Mouse (Mus musculus) adrenal gland, postnatal 0 days (tissue): Measurements from ENCODE around the gene Ccdc36. TPM values are rescaled to one million over a fixed set of nuclear protein-coding genes. Genes with fewer than 3 reads are reported as not detected.

Experiments
- polyA plus RNA-seq: library from polyadenylated mRNA; unstranded; fragments of >200 nt; fragmentation: Nextera tagmentation; extraction: Ambion mirVana; gene quantifications from 2 replicates; pipeline ENCODE4 v1.2.1, GENCODE M21; 2015

Gene Ccdc36
- 0.86 and 2.0 TPM in 2 replicates for polyA plus RNA-seq

DNA sequence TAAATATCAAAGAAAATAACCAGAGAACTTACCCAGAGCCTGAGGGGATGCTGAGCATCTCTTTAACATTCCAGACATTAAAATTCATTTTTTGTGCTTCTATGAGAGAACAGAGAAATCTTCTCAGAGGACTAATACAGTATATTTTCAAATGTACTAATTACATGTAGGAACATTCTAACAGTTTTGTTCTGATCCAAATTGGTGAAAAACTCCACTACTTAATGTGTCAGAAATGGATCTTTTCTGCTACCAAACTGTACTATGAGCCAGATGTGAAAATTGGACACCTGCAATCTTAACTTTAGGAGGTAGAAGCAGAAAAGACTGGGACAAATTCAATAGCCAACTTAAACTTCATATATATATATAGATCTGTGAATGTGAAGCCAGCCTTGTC is at the start of gene Ccdc36:
TSS of gene Ccdc36 (minus strand) at position 101 of the 400 bp plus-strand sequence.

DNA sequence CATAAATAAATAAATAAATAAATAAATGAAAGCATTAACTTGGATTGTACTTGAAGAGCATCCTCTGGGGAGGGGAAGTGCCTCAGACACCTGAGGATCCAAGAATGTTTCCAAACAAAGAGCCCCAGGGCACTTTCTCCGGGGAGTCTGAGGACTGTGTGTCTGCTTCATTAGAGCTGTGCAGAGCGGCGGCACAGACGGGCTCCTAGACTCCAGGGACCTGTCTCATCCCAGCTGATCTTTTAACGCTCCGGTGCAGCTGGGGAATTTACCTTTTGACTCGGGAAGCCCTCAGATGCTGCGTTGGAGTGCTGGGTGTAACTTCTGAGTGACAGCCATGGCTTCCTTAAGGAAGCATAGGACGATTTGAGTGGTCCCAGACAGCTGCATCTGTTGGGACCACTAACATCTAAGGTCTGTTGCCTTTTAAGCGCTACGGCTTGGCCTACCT is 32.9 kb upstream of the Ccdc36 start, which contains the start of gene Klhdc8b:
TSS of gene Klhdc8b (minus strand) at position 401 of the 451 bp plus-strand sequence.

DNA sequence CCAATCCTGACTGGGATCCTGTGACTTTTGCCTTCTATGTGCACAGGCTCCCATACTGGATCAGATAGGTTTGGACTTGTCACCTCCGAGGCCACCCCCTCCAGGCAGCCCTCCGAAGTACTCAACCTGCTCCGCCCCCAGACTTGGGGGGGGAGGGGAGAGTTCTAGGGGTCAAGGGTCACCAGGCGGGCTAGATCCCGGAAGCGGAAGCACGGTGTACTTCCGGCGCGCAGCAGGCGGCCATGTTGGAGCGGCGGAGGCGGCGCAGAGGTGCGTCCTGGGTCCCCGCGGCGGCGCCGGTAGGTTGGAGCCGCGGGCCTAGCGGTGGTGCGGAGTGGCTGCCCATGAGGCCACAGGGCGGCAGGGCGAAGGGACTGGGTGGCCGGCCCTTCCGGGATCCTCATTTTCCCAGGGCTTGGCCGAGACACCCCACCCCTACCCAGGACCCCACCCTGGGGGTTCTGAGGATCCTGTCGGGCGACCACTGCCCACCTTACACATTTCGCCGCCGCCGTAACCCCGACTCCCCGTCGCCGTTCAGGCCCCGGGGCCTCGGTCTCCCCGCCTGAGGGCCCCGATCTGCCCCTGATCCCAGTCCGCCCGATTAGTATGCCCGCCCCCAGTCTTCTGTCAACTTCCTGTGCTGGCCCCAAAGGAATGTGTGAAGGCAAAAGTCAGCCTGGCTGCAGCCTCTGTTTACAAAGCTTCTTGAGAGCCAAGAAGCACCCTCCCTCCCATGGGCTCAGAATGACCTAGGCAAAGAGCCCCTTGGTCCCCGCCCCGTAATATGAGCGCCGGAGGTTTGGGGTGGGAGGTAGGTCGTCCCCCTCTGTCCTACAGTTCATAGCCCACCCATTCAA is 32.3 kb upstream of the Ccdc36 start, which contains the start of gene Ccdc71:
TSS of gene Ccdc71 (plus strand) at position 209 of the 860 bp plus-strand sequence.

DNA sequence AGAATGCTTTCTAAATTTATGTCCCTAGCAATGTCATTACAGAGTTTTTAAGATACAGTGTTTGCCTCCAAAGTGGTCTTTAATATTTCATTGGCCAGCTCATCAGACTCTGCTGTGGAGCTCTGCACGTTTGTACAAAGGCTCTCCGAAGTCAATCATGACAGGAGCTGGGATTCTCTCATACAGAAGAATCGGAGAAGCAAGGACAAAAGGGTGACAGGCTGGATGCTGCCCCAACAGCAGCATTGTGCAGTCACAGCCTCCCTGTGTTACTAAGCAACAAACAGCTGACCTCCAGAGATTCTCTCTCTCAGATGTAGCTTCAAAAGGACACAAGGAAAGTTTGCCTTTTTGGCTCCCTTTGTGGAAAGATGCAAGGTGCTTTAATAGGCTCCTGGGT is 7.9 kb upstream of the Ccdc36 start, which contains the start of gene BC048562:
TSS of gene BC048562 (plus strand) at position 301 of the 400 bp plus-strand sequence.

DNA sequence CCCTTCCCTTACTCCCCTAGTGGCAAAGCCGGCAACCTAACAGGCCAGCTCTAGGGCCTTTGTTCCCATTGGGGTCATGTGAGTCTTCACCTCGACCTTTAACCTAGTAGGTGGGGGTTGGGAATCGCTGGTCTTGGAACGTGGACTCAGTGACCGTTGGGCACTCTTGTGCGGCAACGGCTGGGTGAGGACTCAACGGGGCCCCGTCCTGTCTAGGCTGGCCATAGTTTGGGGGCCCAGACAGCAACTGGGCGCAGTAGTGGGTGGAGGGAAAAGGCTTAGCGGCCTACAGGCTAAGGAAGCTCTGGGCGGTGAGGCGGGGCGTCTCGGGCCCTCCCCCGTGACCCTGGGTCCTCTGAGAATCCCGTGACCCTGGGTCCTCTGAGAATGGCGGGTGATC is 35.6 kb downstream of the Ccdc36 start, which contains the start of gene 1700102P08Rik:
TSS of gene 1700102P08Rik (plus strand) at position 130 of the 400 bp plus-strand sequence.

Other genes with a start within 250 kb of the Ccdc36 start
- 0.76 and 1.3 TPM in 2 replicates for gene Bsn, start 238.1 kb downstream of the Ccdc36 start, polyA plus RNA-seq
- gene Dag1, start 164.5 kb downstream of the Ccdc36 start, polyA plus RNA-seq, result 72.2 and 83.2 TPM in 2 replicates
- gene Nicn1, start 138.1 kb downstream of the Ccdc36 start, polyA plus RNA-seq, result 33.2 and 37.4 TPM in 2 replicates
- gene Amt, start 131.6 kb downstream of the Ccdc36 start, polyA plus RNA-seq, result 6.1 and 6.2 TPM in 2 replicates
- 326 and 429 TPM in 2 replicates for gene Rhoa, start 122.4 kb downstream of the Ccdc36 start, polyA plus RNA-seq
- 62.1 and 73.8 TPM in 2 replicates for gene Tcta, start 122.3 kb downstream of the Ccdc36 start, polyA plus RNA-seq
- gene Gpx1, start 89.6 kb downstream of the Ccdc36 start, polyA plus RNA-seq, result 1,366 and 1,515 TPM in 2 replicates
- gene Usp4, start 80.6 kb downstream of the Ccdc36 start, polyA plus RNA-seq, result 44.6 and 58.2 TPM in 2 replicates
- 0.16 TPM in 1 of 2 replicates, not detected in the other for gene 1700102P08Rik, start 35.7 kb downstream of the Ccdc36 start, polyA plus RNA-seq
- gene BC048562, start 8.0 kb upstream of the Ccdc36 start, polyA plus RNA-seq, result not detected in 2 replicates
- gene Ccdc71, start 32.0 kb upstream of the Ccdc36 start, polyA plus RNA-seq, result 34.9 and 49.0 TPM in 2 replicates
- 54.3 and 61.4 TPM in 2 replicates for gene Klhdc8b, start 33.1 kb upstream of the Ccdc36 start, polyA plus RNA-seq
- gene Lamb2, start 51.3 kb upstream of the Ccdc36 start, polyA plus RNA-seq, result 31.5 and 37.7 TPM in 2 replicates
- gene Usp19, start 62.1 kb upstream of the Ccdc36 start, polyA plus RNA-seq, result 36.9 and 72.1 TPM in 2 replicates
- 60.1 and 86.1 TPM in 2 replicates for gene Qars, start 79.2 kb upstream of the Ccdc36 start, polyA plus RNA-seq
- 70.3 and 91.3 TPM in 2 replicates for gene Qrich1, start 88.3 kb upstream of the Ccdc36 start, polyA plus RNA-seq
- gene Impdh2, start 131.8 kb upstream of the Ccdc36 start, polyA plus RNA-seq, result 68.2 and 82.0 TPM in 2 replicates
- gene Ndufaf3, start 138.9 kb upstream of the Ccdc36 start, polyA plus RNA-seq, result 68.4 and 111 TPM in 2 replicates
- 95.0 and 107 TPM in 2 replicates for gene Dalrd3, start 141.4 kb upstream of the Ccdc36 start, polyA plus RNA-seq
- 73.9 and 83.0 TPM in 2 replicates for gene Wdr6, start 150.3 kb upstream of the Ccdc36 start, polyA plus RNA-seq
- 17.3 and 18.2 TPM in 2 replicates for gene P4htm, start 169.2 kb upstream of the Ccdc36 start, polyA plus RNA-seq
- gene Arih2, start 220.9 kb upstream of the Ccdc36 start, polyA plus RNA-seq, result 24.4 and 32.1 TPM in 2 replicates
- gene Slc25a20, start 233.6 kb upstream of the Ccdc36 start, polyA plus RNA-seq, result 45.2 and 70.4 TPM in 2 replicates